Mouse (Mus musculus) spleen, adult 18-20 months (tissue): ENCODE results near the gene Arid3b.

Experiments
- DNase-seq, 2 experiments: peaks; one replicate each; pipeline ENCODE4 v3.0.0; 2022; ENCODE audit warnings: mixed read lengths in 2 of 2

Arid3b gene

DNA sequence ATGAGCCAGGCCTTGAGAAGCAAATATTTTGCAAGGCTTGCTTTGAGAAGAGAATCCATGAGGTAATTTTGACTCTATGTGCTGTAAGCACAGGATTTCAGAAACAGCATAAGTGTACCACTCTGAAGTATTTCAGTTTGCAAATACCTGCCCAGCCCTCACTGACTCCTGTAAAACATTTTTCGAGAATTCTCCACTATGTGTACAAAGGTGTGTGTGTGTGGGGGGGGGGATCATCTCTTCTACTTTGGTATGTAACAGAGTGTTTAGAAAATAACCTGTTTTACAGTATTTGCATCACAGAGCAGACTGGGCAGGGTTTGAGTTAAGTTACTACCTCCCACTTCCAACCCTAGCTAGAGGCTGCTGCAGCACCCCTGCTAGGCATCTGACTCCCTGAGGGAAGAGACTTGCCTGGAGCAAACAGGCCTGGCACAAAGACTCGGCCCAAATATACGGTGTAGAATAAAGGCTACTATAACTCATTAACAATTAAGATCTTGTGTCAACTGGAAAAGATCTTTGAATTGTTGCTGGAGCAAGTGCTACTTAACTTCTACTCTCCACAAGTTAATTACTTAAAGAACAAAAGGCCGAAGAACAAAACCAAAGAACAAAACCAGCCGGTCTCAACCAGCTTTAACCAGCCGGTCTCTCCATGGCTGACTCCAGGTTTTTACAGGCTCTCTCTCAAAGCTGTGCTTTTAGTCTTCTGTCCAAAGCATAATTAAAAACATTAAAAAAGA, 6.6 kb downstream of the Arid3b start:
- no peak for DNase-seq

DNA sequence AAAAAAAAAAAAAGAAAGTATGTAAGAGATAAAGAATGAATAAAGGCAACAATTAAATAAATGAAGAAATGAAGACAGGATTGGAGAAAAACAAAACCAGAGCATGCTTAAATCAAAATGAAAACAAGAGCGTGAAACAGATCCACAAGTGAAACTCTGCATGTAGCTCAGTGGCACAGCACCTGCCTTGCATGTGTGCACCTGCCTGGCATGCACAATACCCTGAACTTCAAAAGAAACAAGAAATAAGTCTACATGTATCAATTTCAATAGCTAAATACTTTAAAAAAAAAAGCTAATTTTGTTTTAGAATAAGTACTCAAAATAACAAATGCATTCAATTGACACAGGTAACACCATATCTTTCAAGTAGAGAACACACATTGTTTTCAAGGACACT, 13.2 kb downstream of the Arid3b start:
- DNase-seq, result no peak

GRCm38 (mm10) chr9:57822812-57823211, 13.8 kb downstream of the Arid3b start:
- no peak for DNase-seq

DNA sequence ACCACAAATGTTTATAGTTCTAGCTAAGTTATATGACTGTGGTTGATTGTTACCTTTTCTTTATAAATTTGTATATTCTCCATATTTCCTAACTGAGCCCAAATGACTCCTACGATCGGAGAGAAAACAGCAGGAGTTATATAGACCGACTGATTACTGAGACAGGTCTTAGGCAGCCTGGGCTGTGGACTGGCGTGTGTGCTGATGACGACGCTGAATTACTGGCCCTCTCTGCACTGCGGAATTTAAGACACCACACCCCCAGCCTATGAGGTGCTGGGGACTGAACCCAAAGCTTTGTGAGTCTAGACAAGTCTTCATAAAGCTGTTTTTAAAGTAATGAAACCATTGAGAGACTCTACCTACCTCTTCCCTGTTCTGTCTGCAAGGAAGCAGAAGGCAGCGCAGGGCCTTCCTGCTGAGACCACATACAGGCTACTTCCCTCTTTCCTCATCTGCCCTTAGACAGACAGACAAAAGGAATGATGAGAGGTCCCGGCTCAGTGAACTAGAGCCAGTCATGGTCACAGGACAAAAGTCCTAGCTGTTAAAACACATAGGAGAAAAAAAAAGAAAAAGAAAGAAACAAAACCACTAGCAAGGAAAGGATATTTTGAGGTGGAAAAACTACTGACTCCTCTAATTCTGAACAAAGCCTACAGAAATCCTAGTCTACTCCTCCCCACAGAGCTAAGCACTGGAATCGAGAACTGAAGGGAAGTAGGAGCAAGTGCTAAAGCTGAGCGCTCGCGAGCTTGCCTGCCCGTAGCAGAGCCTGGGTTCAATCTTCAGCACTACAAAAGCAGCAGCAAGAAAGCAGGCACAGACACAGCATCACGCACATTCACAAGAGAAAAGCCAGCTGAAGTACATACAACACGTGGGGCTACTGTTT, 16.2 kb downstream of the Arid3b start:
- DNase-seq, result no peak

GRCm38 (mm10) chr9:57817220-57817667, 19.3 kb downstream of the Arid3b start:
- no peak for DNase-seq

- no peak for DNase-seq
Observed at GRCm38 (mm10) chr9:57814866-57815265, 21.7 kb downstream of the Arid3b start.

DNA sequence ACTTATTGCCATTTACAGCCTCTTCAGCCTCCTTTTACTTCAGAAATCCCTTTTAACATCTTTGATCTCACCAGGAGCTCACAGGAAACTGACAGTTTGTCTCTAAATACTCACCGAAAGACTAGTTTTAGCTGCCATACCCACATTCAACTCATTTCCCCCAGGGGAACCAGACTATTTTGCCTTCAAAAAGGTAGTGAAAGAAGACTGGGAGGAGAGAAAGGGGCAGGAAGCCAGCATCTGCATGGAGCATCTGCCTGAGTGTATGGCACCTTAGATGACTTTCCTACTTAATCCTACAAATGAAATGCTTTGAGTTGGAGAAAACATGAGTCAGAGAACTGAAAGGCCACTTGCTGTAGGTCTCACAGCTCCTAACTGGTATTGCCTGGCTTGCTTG, 22.6 kb downstream of the Arid3b start:
- no peak for DNase-seq

DNA sequence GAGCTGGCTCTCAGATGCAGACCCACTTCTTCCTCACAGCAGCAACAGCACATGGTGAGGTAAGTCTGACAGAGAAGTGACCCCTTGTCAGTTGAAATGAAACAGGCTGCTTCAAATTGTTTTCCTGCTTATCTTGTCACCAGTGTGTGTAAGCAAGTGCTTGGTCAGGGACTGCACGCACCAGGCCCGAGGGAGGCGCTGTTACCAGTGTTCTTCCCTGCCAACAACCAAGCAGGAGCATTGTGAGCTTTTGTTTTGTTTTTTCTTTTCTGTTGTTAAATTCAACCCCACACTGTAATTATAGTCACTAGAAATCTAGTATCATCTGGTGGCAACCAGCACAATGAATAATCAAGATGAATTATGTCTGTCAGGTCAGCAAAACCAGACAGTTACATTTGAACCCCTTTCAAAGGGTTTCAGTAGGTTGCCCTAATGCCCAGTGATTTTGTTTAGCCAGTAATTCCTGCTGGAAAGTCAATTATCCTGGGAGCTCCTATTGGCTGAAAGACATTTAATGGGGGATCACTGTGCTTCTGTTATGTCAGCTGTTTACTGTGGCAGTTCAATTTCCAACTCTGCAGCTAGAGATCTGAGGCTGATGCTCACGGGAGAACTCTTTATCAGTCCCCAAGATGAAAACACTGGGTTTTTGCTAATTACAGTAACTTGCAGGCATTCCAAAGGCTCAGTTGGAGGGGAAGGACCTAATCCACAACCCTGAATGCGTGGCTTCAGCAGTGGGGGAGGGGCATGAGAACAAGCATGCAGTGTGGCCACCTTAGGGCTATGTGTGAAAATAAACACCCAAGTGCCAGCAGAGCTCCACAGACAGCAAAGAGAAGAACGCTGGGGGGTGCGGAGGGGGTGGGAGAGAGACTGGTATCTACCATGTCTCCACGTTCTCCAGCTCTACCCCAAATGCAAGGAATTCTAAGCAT, 24.5 kb downstream of the Arid3b start:
- no peak for DNase-seq

- no peak for DNase-seq
Observed at GRCm38 (mm10) chr9:57810691-57811090, 25.9 kb downstream of the Arid3b start.

DNA sequence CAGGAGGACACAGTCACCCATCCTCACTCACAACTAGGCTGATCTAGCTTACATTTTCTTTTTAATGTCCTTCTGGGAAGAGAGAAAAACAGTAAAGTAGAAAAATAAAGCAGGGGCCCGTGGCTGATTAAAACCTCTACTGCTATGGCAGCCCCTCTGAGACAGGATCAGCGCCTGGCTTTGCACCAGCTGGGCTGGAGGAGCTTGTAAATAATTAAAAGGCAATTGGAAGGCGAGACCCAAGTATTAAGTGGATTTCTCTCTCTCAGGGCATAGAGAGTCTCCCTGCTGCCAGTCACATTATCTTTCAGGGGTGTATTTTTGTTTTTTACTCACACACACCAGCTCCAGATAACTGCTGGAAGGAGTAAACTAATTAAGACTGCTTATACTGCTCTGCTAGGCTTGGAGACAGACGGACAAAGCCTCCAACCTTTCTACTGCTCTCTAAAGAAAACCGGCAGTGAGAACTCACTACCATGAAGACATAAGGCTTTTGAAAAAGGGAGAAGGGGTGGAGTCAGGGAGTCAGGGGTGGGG, 27.8 kb downstream of the Arid3b start:
- no peak for DNase-seq

- DNase-seq, result no peak
Observed at GRCm38 (mm10) chr9:57807174-57807651, 29.4 kb downstream of the Arid3b start.

- DNase-seq, result no peak
Observed at GRCm38 (mm10) chr9:57806066-57806481, 30.5 kb downstream of the Arid3b start.

GRCm38 (mm10) chr9:57805087-57805737, 31.4 kb downstream of the Arid3b start:
- no peak for DNase-seq

GRCm38 (mm10) chr9:57803839-57804238, 32.8 kb downstream of the Arid3b start:
- DNase-seq, result no peak

- DNase-seq, result no peak
Observed at GRCm38 (mm10) chr9:57803047-57803446, 33.5 kb downstream of the Arid3b start.

DNA sequence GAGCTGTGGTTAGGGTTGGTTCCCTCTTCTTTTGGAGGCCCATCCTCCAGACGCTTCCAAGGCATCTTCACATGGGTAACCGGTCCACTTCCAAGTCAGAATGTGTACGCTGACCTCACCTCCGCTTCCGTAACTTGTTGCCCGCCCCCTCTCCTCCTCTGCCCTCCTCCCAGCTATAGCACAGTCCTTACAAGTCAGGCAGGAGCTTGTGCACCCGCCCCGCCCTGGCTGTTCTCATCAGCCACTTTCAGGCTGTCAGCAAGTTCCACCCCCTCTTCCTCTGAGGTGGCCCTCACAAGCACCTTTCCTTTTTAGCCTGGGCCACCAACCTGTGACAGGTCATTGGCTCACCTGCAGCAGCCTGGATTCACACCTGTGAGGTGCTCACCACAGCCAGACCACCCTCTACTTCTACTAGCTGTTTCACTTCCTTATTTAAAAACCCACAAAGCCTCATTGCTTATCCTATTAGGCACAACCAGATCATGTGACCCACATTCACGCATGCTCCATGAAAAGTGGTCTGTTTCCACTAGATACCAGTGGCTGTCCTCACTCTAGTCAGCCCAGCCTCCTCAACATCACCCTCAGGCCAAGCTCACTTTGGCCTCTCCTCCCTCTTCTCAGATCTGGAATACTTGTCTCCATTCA, 36.1 kb downstream of the Arid3b start:
- peak in 1 of 2 experiments; percentile 18 for DNase-seq

DNA sequence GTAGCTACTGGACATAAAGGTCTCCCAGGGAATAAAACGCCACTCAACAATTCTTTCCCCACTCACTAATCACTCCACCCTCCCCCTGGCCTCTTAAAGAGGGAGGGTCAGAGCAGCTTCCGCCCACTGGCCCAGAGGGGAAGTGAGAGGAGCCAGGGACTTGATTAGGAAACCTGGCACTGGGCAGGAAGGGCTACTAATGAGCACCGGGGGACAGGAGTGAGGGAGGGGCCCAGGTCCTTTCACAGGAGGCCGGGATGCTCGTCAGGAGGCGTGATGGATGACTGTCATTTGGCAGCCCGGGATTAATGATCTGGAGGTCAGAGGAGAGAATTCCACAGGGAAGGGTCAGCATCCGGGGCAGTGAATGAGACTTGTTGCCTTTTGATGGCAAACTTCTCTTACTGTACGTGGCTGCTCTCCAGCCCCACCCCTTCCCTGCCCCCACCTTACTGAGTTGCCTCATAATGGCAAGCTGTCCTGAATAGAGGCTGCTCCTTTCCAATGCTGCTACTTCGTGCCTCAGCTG, 37.8 kb downstream of the Arid3b start:
- no peak for DNase-seq

GRCm38 (mm10) chr9:57797456-57797855, 39.1 kb downstream of the Arid3b start:
- no peak for DNase-seq

- no peak for DNase-seq
Observed at GRCm38 (mm10) chr9:57789733-57790132, 46.9 kb downstream of the Arid3b start.

GRCm38 (mm10) chr9:57782656-57783055, 53.9 kb downstream of the Arid3b start:
- no peak for DNase-seq

- no peak for DNase-seq
Observed at GRCm38 (mm10) chr9:57775736-57776135, 60.9 kb downstream of the Arid3b start.
